ENCODE assay signal across 43 mouse cellular contexts in the genomic region with DNA sequence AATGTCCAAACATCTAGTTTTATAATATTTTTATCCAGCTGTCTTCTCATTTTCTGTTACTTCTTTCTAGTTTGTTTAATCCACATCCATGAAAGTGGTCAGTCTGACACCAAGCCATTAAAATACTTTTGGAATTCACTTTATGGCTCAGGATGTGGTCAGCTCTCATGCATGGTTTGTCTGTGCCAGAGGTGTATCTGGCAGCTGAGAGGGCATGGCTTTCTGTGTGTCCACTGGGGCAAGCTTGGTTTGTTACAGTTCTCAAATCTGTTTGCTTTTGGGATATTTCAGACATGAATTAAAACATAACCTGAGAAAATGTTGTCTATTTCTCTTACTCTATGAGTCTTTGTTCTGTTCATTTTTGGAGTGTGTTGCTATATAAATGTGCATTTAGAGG. TPM values are rescaled to one million over a fixed set of nuclear protein-coding genes. Genes with fewer than 3 reads are reported as not detected.
"Had no signal": no experiment of that assay in that cellular context is flagged by ENCODE, and none has a peak within 500 bp of the region (broad histone marks: within the 10 kb centered on the region; RNA-seq: fewer than 3 reads in every experiment).

No protein-coding gene starts in this region.

- DNase-seq: heart, postnatal 10 days; heart, postnatal 14 days; heart, postnatal 36 days; heart, postnatal 4 days; kidney, adult 11 months; kidney, adult 18-20 months; kidney, adult 2 months; kidney, adult 8-10 months; kidney, adult 9 months; kidney, postnatal 10 days; kidney, postnatal 14 days; kidney, postnatal 25 days; kidney, postnatal 36 days; kidney, postnatal 4 days; layer of hippocampus, adult 9-11 months; layer of hippocampus, postnatal 36 days had no signal

- H3K9me3 ChIP-seq: heart, embryonic 10.5 days; heart, embryonic 12.5 days; heart, embryonic 13.5 days; heart, embryonic 15.5 days; hindbrain, embryonic 10.5 days; hindbrain, embryonic 12.5 days; hindbrain, embryonic 13.5 days; hindbrain, embryonic 15.5 days; intestine, embryonic 15.5 days; kidney, embryonic 15.5 days had no signal

- H3K4me3 ChIP-seq: heart, embryonic 10.5 days; heart, embryonic 12.5 days; heart, embryonic 13.5 days; heart, embryonic 15.5 days; hindbrain, embryonic 10.5 days; hindbrain, embryonic 12.5 days; hindbrain, embryonic 13.5 days; hindbrain, embryonic 15.5 days; intestine, embryonic 15.5 days; kidney, embryonic 15.5 days; layer of hippocampus, adult 2 months had no signal

- H3K9ac ChIP-seq: heart, embryonic 12.5 days; heart, embryonic 13.5 days; heart, embryonic 15.5 days; hindbrain, embryonic 12.5 days; hindbrain, embryonic 13.5 days; hindbrain, embryonic 14.5 days; hindbrain, embryonic 15.5 days; intestine, embryonic 15.5 days; kidney, embryonic 15.5 days had no signal

- H3K27ac ChIP-seq: heart, embryonic 10.5 days; heart, embryonic 13.5 days; heart, embryonic 15.5 days; hindbrain, embryonic 10.5 days; hindbrain, embryonic 12.5 days; hindbrain, embryonic 13.5 days; hindbrain, embryonic 14.5 days; hindbrain, embryonic 15.5 days; hindbrain, postnatal 0 days; intestine, embryonic 15.5 days; kidney, embryonic 15.5 days; kidney, postnatal 0 days; layer of hippocampus, adult 2 months had no signal

- H3K27me3 ChIP-seq: heart, embryonic 12.5 days; heart, embryonic 13.5 days; heart, embryonic 15.5 days; hindbrain, embryonic 12.5 days; hindbrain, embryonic 13.5 days; hindbrain, embryonic 15.5 days; intestine, embryonic 15.5 days; kidney, embryonic 15.5 days had no signal

- ATAC-seq: hindbrain, embryonic 16.5 days; hindbrain, postnatal 0 days; inflammation-experienced regulatory T-cells, adult 6 months; intestine, embryonic 15.5 days; intestine, embryonic 16.5 days; intestine, postnatal 0 days had no signal

- H3K4me2 ChIP-seq: heart, embryonic 11.5 days; heart, embryonic 12.5 days; heart, embryonic 13.5 days; heart, embryonic 15.5 days; hindbrain, embryonic 12.5 days; hindbrain, embryonic 13.5 days; hindbrain, embryonic 14.5 days; hindbrain, embryonic 15.5 days; intestine, embryonic 15.5 days; kidney, embryonic 15.5 days had no signal

RNA-seq across cellular contexts. Expression of a gene that starts 52.8 kb away (rescaled TPM):
- total RNA-seq: heart, postnatal 25 days; heart, postnatal 36 days; hematopoietic stem cell, adult 5-6 weeks had no signal
- polyA plus RNA-seq: heart, embryonic 10.5 days; heart, embryonic 12.5 days; heart, embryonic 13.5 days; heart, embryonic 14.5 days; heart, embryonic 15.5 days; heart, embryonic 16.5 days; heart, postnatal 0 days; hindbrain, embryonic 10.5 days; hindbrain, embryonic 12.5 days; hindbrain, embryonic 13.5 days; hindbrain, embryonic 15.5 days; hindbrain, embryonic 16.5 days; hindbrain, postnatal 0 days; intestine, embryonic 14.5 days; intestine, embryonic 15.5 days; intestine, embryonic 16.5 days; intestine, postnatal 0 days; kidney, embryonic 14.5 days; kidney, embryonic 15.5 days; kidney, embryonic 16.5 days; kidney, postnatal 0 days had no signal
